Mouse (Mus musculus): Measurements from ENCODE around the gene Tmem214.
A peak's percentile ranks its signal among the peaks of the same experiment; 100 is the strongest.

Gene Tmem214

GRCm38 (mm10) chr5:30916841-30917240, 49.0 kb downstream of the Tmem214 start:
- DNase-seq = no peak

- no peak for DNase-seq
These were observed 49.5 kb downstream of the Tmem214 start for GRCm38 (mm10) chr5:30917348-30917747.

- no peak for DNase-seq
These were observed 50.3 kb downstream of the Tmem214 start for GRCm38 (mm10) chr5:30917891-30918670.

GRCm38 (mm10) chr5:30918691-30919090, 50.9 kb downstream of the Tmem214 start:
- DNase-seq = no peak

- no peak for DNase-seq
These were observed 52.2 kb downstream of the Tmem214 start for GRCm38 (mm10) chr5:30919831-30920614.

GRCm38 (mm10) chr5:30920621-30921020, 52.8 kb downstream of the Tmem214 start:
- DNase-seq = no peak

GRCm38 (mm10) chr5:30921256-30922033, 53.6 kb downstream of the Tmem214 start, which contains the start of gene Khk:
TSS of gene Khk (plus strand) at chr5:30921431.
- peak; percentile 98 for DNase-seq

- no peak for DNase-seq
These were observed 54.8 kb downstream of the Tmem214 start for GRCm38 (mm10) chr5:30922581-30923041.

GRCm38 (mm10) chr5:30923119-30923518, 55.3 kb downstream of the Tmem214 start:
- DNase-seq = no peak

GRCm38 (mm10) chr5:30924614-30925013, 56.8 kb downstream of the Tmem214 start:
- DNase-seq = no peak

- no peak for DNase-seq
These were observed 57.4 kb downstream of the Tmem214 start for GRCm38 (mm10) chr5:30925217-30925616.

GRCm38 (mm10) chr5:30926073-30926472, 58.3 kb downstream of the Tmem214 start:
- DNase-seq = no peak

- DNase-seq = no peak
These were observed 60.2 kb downstream of the Tmem214 start for GRCm38 (mm10) chr5:30927945-30928529.
